Mouse (Mus musculus): Measurements from ENCODE around the gene Mmp8.

The Mmp8 gene

DNA sequence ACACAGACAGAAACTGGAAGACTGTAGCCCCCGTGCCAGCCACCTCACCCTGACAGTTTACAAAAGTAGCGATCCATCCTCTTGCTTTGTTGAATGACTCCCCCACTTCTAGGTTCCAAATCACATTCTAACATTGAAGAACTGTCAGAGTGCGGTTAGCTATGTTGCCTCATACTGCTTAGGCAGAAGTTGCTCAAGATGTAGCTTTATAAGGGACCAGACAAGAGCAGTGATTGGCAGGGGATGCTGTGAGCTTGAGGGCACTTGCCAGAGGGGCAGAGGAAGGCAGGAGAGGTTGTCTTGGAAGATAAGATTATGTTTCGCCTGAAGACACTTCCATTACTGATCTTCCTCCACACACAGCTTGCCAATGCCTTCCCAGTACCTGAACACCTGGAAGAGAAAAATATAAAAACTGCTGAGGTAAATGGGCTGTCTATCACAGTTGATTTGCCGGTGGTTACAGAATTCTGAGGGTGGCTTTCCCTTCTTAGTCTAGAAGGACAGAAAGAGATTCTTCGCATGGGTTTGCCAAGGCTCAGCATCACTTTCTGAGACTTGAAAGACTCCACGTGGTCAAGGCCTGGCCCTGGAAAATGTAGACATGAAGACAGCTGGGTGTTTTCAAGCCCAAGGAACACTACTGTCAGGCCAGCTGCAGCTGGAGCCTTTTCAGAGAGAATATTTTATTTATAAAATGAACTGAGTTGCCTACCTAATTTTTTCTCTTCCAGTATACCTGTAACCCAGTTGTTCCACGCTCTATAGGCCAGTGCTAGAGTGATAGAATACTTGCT is at the start of gene Mmp8:
Mmp8 (plus strand) TSS at position 236 of the 797 bp plus-strand sequence.
- no peak for DNase-seq (ENCODE audit: low spot score in 2 of 2)

- DNase-seq (ENCODE audit: low spot score in 2 of 2) = no peak
Observed at GRCm38 (mm10) chr9:7509619-7510233, 48.5 kb upstream of the Mmp8 start.

GRCm38 (mm10) chr9:7517944-7518571 is 40.2 kb upstream of the Mmp8 start:
- DNase-seq (ENCODE audit: low spot score in 2 of 2) = no peak

DNA sequence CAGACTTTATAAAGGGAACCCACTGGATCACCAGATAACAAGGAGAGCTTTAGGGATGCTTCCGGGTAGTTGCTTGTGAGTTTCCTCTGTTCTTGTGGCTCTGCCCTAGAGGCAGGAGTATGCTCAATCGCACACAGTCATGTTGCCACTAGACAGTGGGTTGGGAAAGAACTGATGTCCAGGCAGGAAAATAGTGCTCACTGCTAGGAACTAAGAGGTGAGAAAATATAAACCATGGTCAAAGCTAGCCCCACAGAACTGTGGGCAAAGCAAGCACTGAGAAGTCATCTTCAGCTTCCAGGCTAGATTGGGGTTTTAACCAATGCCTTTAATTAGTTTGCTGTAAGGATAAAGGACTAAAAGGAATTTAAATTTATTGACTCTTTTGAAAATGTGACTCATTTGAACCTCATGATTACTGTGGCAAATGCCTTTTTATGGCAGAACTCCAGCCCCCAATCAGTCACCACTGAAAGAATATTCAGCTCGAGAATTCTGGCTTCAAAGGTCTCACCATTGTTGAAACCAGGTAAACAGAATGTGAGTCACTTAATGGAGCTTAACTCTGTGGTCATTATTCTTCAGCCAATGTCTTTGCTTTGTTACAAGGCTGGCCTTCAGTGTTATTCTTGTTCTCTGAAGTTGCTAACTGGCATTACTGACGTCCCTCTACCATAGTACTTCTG is 31.9 kb upstream of the Mmp8 start:
- no peak for DNase-seq (ENCODE audit: low spot score in 2 of 2)

GRCm38 (mm10) chr9:7542763-7543162 is 15.5 kb upstream of the Mmp8 start:
- DNase-seq (ENCODE audit: low spot score in 2 of 2) = no peak

DNA sequence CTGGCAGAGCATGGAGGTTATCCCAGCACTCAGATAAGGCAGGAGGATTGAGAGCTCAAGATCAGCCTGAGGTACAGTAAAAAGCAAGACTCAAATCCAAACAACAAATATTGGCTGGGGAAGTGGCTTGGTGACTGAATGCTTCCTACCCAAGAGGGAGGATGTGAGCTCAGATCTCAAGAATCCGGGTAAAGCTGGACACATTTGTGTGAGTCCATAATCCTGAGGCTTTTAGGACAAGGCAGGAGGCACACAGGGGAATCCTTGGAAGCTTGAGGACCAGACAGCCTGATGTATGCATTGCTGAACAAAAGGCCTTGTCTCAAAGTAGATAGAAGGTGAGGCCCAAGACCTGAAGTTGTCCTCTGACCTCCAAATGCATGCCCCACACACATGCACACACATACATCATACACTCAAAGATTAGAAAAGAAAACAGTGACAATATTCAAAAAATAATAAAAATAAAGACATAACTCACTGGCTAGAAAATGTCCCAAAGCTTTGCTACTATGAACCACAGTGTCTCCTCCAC is 13.3 kb upstream of the Mmp8 start:
- no peak for DNase-seq (ENCODE audit: low spot score in 2 of 2)

DNA sequence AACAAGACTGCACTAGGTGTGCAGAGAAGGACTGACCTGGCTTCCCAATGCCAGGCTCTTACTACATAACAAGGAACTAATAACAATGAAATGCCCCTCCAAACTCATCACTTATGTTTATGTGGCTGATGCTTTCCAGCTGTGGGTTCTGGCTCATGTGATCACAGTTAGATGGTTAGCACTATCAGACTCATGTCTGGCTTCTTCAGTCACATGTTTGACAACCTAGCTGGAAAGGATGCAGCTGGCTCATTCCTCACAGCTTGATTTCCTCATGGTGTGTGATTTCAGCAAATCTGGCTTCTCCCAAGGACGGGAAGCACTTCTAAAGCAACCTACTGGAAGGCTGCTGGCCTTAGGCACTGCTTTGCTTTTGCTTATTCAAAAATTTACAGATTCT is 12.8 kb upstream of the Mmp8 start:
- no peak for DNase-seq (ENCODE audit: low spot score in 2 of 2)

DNA sequence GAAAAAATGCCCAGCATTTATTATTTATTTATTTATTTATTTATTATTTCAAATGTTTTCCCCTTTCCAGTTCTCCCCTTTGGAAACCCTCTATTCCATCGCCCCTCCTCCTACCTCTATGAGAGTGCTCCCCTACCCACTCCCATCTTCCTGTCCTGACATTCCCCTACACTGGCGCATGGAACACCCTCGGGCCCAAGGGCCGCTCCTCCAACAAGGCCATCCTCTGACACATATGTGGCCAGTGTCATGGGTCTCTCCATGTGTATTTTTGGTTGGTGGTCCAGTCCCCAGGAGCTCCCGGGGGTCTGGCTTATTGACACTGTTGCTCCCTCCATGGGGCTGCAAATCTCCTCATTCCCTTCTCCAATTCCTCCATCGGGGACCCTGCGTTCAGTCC is 12.3 kb upstream of the Mmp8 start:
- DNase-seq (ENCODE audit: low spot score in 2 of 2) = no peak

- DNase-seq (ENCODE audit: low spot score in 2 of 2) = no peak
Observed at GRCm38 (mm10) chr9:7551943-7552342, 6.3 kb upstream of the Mmp8 start.

GRCm38 (mm10) chr9:7553536-7553935 is 4.7 kb upstream of the Mmp8 start:
- DNase-seq (ENCODE audit: low spot score in 2 of 2) = no peak

GRCm38 (mm10) chr9:7554382-7554781 is 3.9 kb upstream of the Mmp8 start:
- DNase-seq (ENCODE audit: low spot score in 2 of 2) = peak; percentile 13 to 27

DNA sequence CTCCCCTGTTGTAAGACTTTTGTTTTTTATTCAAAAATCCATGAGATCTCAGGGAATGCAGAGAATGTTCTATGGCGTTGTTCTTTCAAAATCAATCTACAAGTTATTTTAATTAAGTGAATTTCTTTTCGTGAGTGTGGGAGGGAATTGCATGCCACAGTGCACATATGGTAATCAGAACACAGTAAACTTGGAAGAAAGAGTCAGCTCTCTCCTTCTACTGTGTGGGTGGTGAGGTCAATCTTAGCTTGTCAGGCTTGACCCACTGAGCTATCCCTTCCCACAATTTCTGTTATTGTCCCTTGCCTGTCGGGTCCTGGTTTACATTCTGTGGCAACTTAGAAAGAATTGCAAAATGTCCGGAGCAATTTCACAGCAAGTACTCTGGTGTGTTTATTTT is 1.8 kb downstream of the Mmp8 start:
- DNase-seq (ENCODE audit: low spot score in 2 of 2) = no peak

- no peak for DNase-seq (ENCODE audit: low spot score in 2 of 2)
Observed at GRCm38 (mm10) chr9:7567376-7567775, 9.1 kb downstream of the Mmp8 start.

- DNase-seq (ENCODE audit: low spot score in 2 of 2) = no peak
Observed at GRCm38 (mm10) chr9:7567923-7568322, 9.7 kb downstream of the Mmp8 start.

- no peak for DNase-seq (ENCODE audit: low spot score in 2 of 2)
Observed at GRCm38 (mm10) chr9:7570485-7570884, 12.2 kb downstream of the Mmp8 start.

DNA sequence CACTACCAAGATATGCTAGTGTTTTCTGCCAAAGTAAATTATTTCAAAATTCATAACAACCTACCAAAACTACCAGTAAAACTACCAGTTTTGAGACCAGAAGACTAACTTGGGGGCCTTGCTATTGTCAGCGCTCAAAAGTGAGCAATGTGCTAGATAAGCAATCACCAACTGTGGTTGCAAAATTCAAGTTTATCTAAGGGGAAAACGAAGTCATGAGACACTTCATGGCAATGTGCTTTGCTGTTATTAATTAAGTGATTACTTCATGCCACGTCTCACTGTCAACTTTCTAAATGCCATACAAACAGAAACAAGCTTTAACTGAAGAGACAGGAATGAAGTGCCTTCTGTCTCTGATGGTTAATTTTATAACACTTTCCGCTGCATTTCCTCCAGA is 12.9 kb downstream of the Mmp8 start, which contains the start of gene Mmp27:
Mmp27 (plus strand) TSS at position 235 of the 400 bp plus-strand sequence.
- no peak for DNase-seq (ENCODE audit: low spot score in 2 of 2)

GRCm38 (mm10) chr9:7572188-7572587 is 13.9 kb downstream of the Mmp8 start:
- DNase-seq (ENCODE audit: low spot score in 2 of 2) = no peak

- DNase-seq (ENCODE audit: low spot score in 2 of 2) = no peak
Observed at GRCm38 (mm10) chr9:7572663-7573308, 14.5 kb downstream of the Mmp8 start.

DNA sequence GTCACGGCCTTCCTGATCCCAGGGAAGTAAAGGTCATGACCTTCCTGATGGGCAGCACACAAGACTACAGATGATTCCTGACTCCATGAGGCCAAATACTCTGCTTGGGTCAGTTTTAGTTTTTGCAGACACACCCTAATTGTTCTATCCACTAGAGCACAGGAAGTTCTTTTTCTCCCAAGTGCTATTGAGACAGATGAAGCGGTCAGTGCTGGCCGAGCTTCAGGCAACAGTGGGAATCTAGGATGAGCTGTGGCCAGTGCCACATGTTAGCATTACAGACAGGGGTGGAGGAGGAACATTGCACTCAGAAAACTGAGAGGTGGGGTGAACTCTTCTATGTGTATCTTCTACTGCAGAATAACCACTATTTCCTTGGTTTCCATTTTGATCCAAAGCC is 17.3 kb downstream of the Mmp8 start:
- DNase-seq (ENCODE audit: low spot score in 2 of 2) = no peak

DNA sequence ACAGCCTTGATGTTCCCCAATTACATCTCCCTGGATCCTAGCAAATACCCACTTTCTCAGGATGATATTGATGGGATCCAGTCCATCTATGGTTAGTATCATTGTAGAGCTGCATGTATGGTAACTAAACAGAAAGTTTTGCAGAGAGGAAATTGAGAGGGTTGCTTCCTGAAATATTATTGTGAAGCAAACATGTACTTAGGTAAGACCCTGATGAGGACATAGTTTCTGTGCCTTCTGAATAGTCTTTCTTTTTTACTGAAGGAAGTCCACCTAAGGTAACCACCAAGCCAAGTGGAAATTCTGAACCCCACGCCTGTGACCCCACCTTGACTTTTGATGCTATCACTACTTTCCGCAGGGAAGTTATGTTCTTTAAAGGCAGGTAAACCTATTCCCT is 19.1 kb downstream of the Mmp8 start:
- no peak for DNase-seq (ENCODE audit: low spot score in 2 of 2)

- DNase-seq (ENCODE audit: low spot score in 2 of 2) = no peak
Observed at GRCm38 (mm10) chr9:7590063-7590462, 31.8 kb downstream of the Mmp8 start.

Measured in right cerebral cortex, adult 2 months (tissue).